Mouse (Mus musculus) cerebellum, adult 8-10 months (tissue): ENCODE measurements around the gene Tpte.

Experiments used
- DNase-seq: peaks from one replicate; pipeline ENCODE4 v3.0.0; 2022

Gene Tpte

GRCm38 (mm10) chr8:22382824-22383595 lies 99.8 kb downstream of the Tpte start:
- no peak for DNase-seq

GRCm38 (mm10) chr8:22385158-22385557 lies 101.9 kb downstream of the Tpte start:
- no peak for DNase-seq

- DNase-seq: no peak
These were observed 106.6 kb downstream of the Tpte start for GRCm38 (mm10) chr8:22389874-22390273.

- no peak for DNase-seq
These were observed 107.7 kb downstream of the Tpte start for GRCm38 (mm10) chr8:22390766-22391463.

GRCm38 (mm10) chr8:22394471-22394870 lies 111.2 kb downstream of the Tpte start:
- DNase-seq: no peak

GRCm38 (mm10) chr8:22395256-22395655 lies 112.0 kb downstream of the Tpte start:
- DNase-seq: peak; percentile 35

GRCm38 (mm10) chr8:22397811-22398141 lies 114.5 kb downstream of the Tpte start:
- no peak for DNase-seq

GRCm38 (mm10) chr8:22398142-22398951 lies 115.1 kb downstream of the Tpte start, which contains the start of gene Slc25a15:
TSS of gene Slc25a15 (minus strand) at chr8:22398597.
- peak; percentile 90 for DNase-seq

GRCm38 (mm10) chr8:22399285-22399880 lies 116.1 kb downstream of the Tpte start:
- peak; percentile 21 for DNase-seq

GRCm38 (mm10) chr8:22400593-22400992 lies 117.4 kb downstream of the Tpte start:
- DNase-seq: no peak

GRCm38 (mm10) chr8:22403235-22403634 lies 120.0 kb downstream of the Tpte start:
- DNase-seq: no peak

- no peak for DNase-seq
These were observed 122.5 kb downstream of the Tpte start for GRCm38 (mm10) chr8:22405733-22406132.

GRCm38 (mm10) chr8:22410688-22411281 lies 127.5 kb downstream of the Tpte start:
- DNase-seq: no peak

GRCm38 (mm10) chr8:22411282-22411702 lies 128.1 kb downstream of the Tpte start, which contains the start of gene Mrps31:
TSS of gene Mrps31 (plus strand) at chr8:22411361.
- DNase-seq: peak; percentile 89

- DNase-seq: no peak
These were observed 128.7 kb downstream of the Tpte start for GRCm38 (mm10) chr8:22411971-22412370.
